Mouse (Mus musculus): Measurements from ENCODE around the gene Tpx2. TPM values are rescaled to one million over a fixed set of nuclear protein-coding genes. Genes with fewer than 3 reads are reported as not detected.

Gene Tpx2
- total and polyA plus RNA-seq, 2 experiments from 2014 or later, result 11.0 to 22.5 TPM

GRCm38 (mm10) chr2:152862638-152863037 is 14.9 kb downstream of the Tpx2 start:
- WGBS, result 83% methylated on average over 3 of the region's 3 CpGs
- Histone ChIP-seq H3K9me3 (ENCODE audit: low read length) (no peaks in the 10 kb centered on the region), H3K4me1 (ENCODE audit: insufficient read depth) (no peaks in the 10 kb centered on the region), H3K27ac (ENCODE audit: low read depth, low read length) (no peak overlapping the region), H3K9ac (no peak overlapping the region), H3K4me3 (ENCODE audit: low read depth, low read length) (no peak overlapping the region), H3K36me3 (ENCODE audit: insufficient read depth) (no peaks in the 10 kb centered on the region), H3K27me3 (ENCODE audit: insufficient read depth, low read length) (no peaks in the 10 kb centered on the region), H3K4me2 (ENCODE audit: low read depth) (no peak overlapping the region)
- TF ChIP-seq CTCF (IDR thresholded peaks at IDR 0.05; ENCODE audit: low read depth), result no peak
- DNase-seq, result no peak
- no peak for ATAC-seq

- no peaks in the 10 kb centered on the region for H3K4me1 ChIP-seq (ENCODE audit: insufficient read depth)
- DNase-seq, result no peak
- TF ChIP-seq CTCF (IDR thresholded peaks at IDR 0.05; ENCODE audit: low read depth), result no peak
- no peak for ATAC-seq
- H3K9me3 ChIP-seq (ENCODE audit: low read length), result no peaks in the 10 kb centered on the region
- H3K9ac ChIP-seq, result no peak overlapping the region
- no peaks in the 10 kb centered on the region for H3K27me3 ChIP-seq (ENCODE audit: insufficient read depth, low read length)
- no peak overlapping the region for H3K4me3 ChIP-seq (ENCODE audit: low read depth, low read length)
- H3K36me3 ChIP-seq (ENCODE audit: insufficient read depth), result no peaks in the 10 kb centered on the region
- 94% methylated on average over 6 of the region's 6 CpGs for WGBS
- no peak overlapping the region for H3K4me2 ChIP-seq (ENCODE audit: low read depth)
- no peak overlapping the region for H3K27ac ChIP-seq (ENCODE audit: low read depth, low read length)
Measured at GRCm38 (mm10) chr2:152863346-152863745, 15.6 kb downstream of the Tpx2 start.

DNA sequence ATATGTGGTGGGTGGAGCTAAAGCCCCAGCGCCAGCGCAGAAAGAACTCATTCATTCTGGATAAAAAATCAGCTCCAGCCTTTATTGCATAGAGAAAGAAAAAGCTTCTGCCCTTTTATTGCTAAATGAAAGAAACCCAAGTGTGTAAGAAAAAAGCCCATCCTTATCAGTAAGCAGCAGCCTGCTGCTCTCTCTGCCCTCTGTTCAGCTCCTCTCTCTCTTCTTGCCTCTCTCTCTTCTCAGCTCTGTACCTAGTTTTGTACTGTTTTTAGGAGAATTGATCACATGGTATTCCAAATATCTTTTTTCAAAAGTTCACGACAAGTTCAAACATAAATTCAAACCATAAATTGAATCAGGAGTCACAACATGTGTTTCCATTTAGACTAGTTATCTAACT is 30.5 kb downstream of the Tpx2 start:
- ATAC-seq, result no peak
- no peaks in the 10 kb centered on the region for H3K9me3 ChIP-seq (ENCODE audit: low read length)
- WGBS, result 95% methylated on average over 3 of the region's 3 CpGs
- no peak overlapping the region for H3K27ac ChIP-seq (ENCODE audit: low read depth, low read length)
- H3K9ac ChIP-seq, result no peak overlapping the region
- no peaks in the 10 kb centered on the region for H3K4me1 ChIP-seq (ENCODE audit: insufficient read depth)
- DNase-seq, result no peak
- H3K4me2 ChIP-seq (ENCODE audit: low read depth), result no peak overlapping the region
- TF ChIP-seq CTCF (IDR thresholded peaks at IDR 0.05; ENCODE audit: low read depth), result no peak
- H3K27me3 ChIP-seq (ENCODE audit: insufficient read depth, low read length), result no peaks in the 10 kb centered on the region
- no peak overlapping the region for H3K4me3 ChIP-seq (ENCODE audit: low read depth, low read length)
- no peaks in the 10 kb centered on the region; the same call in 1 of the 2 replicates for H3K36me3 ChIP-seq (ENCODE audit: insufficient read depth)

DNA sequence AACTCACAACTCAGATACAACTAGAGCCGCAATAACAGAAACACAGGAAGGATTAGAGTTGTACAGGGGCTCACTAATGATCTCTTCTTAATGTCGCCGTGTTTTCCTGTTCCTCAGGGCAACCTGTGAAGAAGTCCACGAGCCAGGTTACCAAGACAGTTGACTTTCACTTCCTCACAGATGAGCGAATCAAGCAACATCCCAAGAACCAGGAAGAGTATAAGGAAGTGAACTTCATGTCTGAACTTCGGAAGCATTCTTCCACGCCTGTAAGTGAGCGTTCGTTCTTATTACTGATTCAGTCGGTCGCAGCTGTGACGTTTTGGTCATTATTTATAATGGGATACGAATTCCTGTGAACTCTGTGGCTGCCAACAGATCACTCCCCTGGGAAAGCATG is 33.1 kb downstream of the Tpx2 start:
- 91% methylated on average over 13 of the region's 13 CpGs for whole genome bisulfite sequencing

GRCm38 (mm10) chr2:152884101-152884645 is 36.4 kb downstream of the Tpx2 start:
- Histone ChIP-seq H3K4me2 (ENCODE audit: low read depth) (no peak overlapping the region), H3K4me3 (ENCODE audit: low read depth, low read length) (no peak overlapping the region), H3K9me3 (ENCODE audit: low read length) (no peaks in the 10 kb centered on the region), H3K27me3 (ENCODE audit: insufficient read depth, low read length) (no peaks in the 10 kb centered on the region), H3K4me1 (ENCODE audit: insufficient read depth) (no peaks in the 10 kb centered on the region), H3K27ac (ENCODE audit: low read depth, low read length) (no peak overlapping the region), H3K9ac (no peak overlapping the region), H3K36me3 (ENCODE audit: insufficient read depth) (no peaks in the 10 kb centered on the region)
- DNase-seq, result no peak
- no peak for TF ChIP-seq CTCF (IDR thresholded peaks at IDR 0.05; ENCODE audit: low read depth)
- 96% methylated on average over 6 of the region's 6 CpGs for WGBS
- no peak for ATAC-seq

More for the DNA sequence above, 33.1 kb downstream of the Tpx2 start:
- Histone ChIP-seq H3K9ac (no peak overlapping the region), H3K9me3 (ENCODE audit: low read length) (no peaks in the 10 kb centered on the region), H3K4me1 (ENCODE audit: insufficient read depth) (no peaks in the 10 kb centered on the region), H3K4me2 (ENCODE audit: low read depth) (no peak overlapping the region), H3K36me3 (ENCODE audit: insufficient read depth) (no peaks in the 10 kb centered on the region; the same call in 1 of the 2 replicates), H3K27me3 (ENCODE audit: insufficient read depth, low read length) (no peaks in the 10 kb centered on the region), H3K4me3 (ENCODE audit: low read depth, low read length) (no peak overlapping the region), H3K27ac (ENCODE audit: low read depth, low read length) (no peak overlapping the region)
- no peak for TF ChIP-seq CTCF (IDR thresholded peaks at IDR 0.05; ENCODE audit: low read depth)
- no peak for ATAC-seq
- no peak for DNase-seq

DNA sequence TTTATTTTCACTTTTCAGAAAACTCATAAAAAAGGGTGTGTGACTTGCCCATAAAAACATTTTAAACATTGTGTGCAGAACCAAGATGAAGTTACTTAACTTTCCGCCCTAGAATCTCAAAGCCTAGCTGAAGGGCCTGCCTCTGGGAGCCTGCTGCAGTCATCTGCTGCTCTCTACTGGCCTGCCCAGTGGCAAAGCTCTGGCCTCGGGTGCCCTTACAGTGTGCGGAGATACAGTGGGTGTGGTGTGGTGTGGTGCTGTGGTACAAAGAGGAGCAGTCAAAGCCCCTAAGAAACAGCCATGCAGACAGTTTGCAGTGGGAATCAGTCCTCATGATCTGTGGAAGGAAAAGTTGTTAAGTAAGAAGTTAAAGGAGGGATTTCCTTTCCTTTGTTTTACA is 39.5 kb downstream of the Tpx2 start:
- Histone ChIP-seq H3K27me3 (ENCODE audit: insufficient read depth, low read length) (no peaks in the 10 kb centered on the region), H3K36me3 (ENCODE audit: insufficient read depth) (no peaks in the 10 kb centered on the region), H3K4me2 (ENCODE audit: low read depth) (no peak overlapping the region), H3K27ac (ENCODE audit: low read depth, low read length) (no peak overlapping the region), H3K9ac (no peak overlapping the region), H3K4me3 (ENCODE audit: low read depth, low read length) (no peak overlapping the region), H3K9me3 (ENCODE audit: low read length) (no peaks in the 10 kb centered on the region), H3K4me1 (ENCODE audit: insufficient read depth) (no peaks in the 10 kb centered on the region)
- TF ChIP-seq CTCF (IDR thresholded peaks at IDR 0.05; ENCODE audit: low read depth), result no peak
- no peak for ATAC-seq
- WGBS, result 89% methylated on average over 3 of the region's 3 CpGs
- DNase-seq, result no peak

DNA sequence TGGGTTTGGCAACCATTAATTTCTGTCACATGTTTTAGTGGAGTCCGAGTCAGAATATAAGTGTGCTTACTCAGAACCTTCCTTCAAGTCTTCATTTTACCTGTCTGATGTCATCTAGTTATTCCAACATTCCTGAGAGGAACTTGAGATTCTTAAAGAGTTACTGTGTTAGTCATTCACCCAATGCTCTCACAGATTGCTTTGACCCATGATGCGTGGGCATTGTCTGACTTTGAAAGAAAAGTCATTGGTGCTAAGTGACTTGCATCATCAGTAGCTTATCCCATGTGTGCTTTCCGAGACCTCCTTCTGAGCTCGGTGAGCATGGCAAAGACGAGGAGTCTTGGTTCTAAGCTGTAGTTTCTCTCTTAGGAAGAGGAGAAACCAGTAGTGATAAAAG is 41.0 kb downstream of the Tpx2 start:
- WGBS, result 94% methylated on average over 5 of the region's 5 CpGs
- Histone ChIP-seq H3K9ac (no peak overlapping the region), H3K4me1 (ENCODE audit: insufficient read depth) (no peaks in the 10 kb centered on the region), H3K27ac (ENCODE audit: low read depth, low read length) (no peak overlapping the region), H3K36me3 (ENCODE audit: insufficient read depth) (no peaks in the 10 kb centered on the region), H3K4me2 (ENCODE audit: low read depth) (no peak overlapping the region), H3K9me3 (ENCODE audit: low read length) (no peaks in the 10 kb centered on the region), H3K27me3 (ENCODE audit: insufficient read depth, low read length) (no peaks in the 10 kb centered on the region), H3K4me3 (ENCODE audit: low read depth, low read length) (no peak overlapping the region)
- ATAC-seq, result no peak
- no peak for DNase-seq
- TF ChIP-seq CTCF (IDR thresholded peaks at IDR 0.05; ENCODE audit: low read depth), result no peak

Data from forebrain, postnatal 0 days (tissue).